Mouse (Mus musculus): Measurements from ENCODE around the gene Doc2a. TPM values are rescaled to one million over a fixed set of nuclear protein-coding genes. Genes with fewer than 3 reads are reported as not detected.
A peak's percentile ranks its signal among the peaks of the same experiment; 100 is the strongest.

The Doc2a gene
- polyA plus RNA-seq, 1 experiment from 2014 or later: 35.8 TPM

DNA sequence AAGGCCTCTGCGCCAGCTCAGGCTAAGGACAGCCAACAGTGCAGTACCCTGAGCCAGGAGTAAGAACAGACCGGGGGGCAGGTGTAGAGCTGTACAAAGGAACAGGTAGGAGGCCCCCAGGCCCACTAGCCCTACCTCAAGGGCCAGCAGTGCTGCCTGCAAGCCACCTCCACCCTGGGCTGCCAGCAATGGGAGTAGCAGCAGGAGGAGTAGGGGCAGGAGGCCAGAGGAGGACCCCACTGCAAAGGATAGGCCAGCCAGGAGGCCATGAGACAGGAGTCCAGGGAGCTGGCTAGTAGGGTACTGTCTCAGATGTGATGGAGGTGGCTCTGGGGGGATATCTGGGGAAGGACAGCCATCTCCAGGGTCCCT lies 23.3 kb downstream of the Doc2a start:
- 92% methylated on average over 2 of the region's 2 CpGs for WGBS
- Histone ChIP-seq H3K4me3 (ENCODE audit: low read depth, low read length) (no peak overlapping the region), H3K4me1 (ENCODE audit: control insufficient read depth, insufficient read depth, low read length) (no peaks in the 10 kb centered on the region), H3K9me3 (replicated peaks; ENCODE audit: control insufficient read depth, low read length, poor library complexity, severe bottlenecking) (no peaks in the 10 kb centered on the region), H3K4me2 (ENCODE audit: low read length) (no peak overlapping the region), H3K27ac (ENCODE audit: low read length) (no peak overlapping the region), H3K27me3 (ENCODE audit: control insufficient read depth, insufficient read depth, low read depth, low read length) (no peaks in the 10 kb centered on the region), H3K36me3 (ENCODE audit: control insufficient read depth, insufficient read depth, low read length) (peaks cover 80% of the 10 kb centered on the region), H3K9ac (ENCODE audit: low read depth, low read length) (no peak overlapping the region)
- 0 out of 2 replicates have a peak, but pooled peaks have one; percentile 11 for ATAC-seq

DNA sequence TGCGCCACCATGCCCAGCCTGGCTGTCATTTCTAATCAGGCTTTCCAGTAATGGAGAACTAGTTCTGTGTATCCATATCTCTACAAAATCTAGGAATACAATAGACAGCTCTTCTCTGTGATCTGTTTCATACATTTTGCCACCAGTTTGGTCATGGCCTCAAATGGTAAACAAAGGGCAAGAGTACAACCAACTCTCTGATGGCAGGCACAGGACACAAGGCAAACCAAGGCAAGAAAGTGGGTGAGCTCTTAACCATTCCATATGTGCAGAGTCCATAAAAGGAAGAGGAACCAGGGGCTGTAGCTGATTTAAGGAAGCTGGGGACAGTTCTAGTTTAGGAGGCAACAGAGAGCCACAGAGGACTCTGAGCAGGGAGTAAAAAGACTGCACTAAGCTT lies 30.0 kb downstream of the Doc2a start:
- Histone ChIP-seq H3K27me3 (ENCODE audit: control insufficient read depth, insufficient read depth, low read depth, low read length) (no peaks in the 10 kb centered on the region), H3K36me3 (ENCODE audit: control insufficient read depth, insufficient read depth, low read length) (peaks cover 58% of the 10 kb centered on the region), H3K4me3 (ENCODE audit: low read depth, low read length) (no peak overlapping the region), H3K9me3 (replicated peaks; ENCODE audit: control insufficient read depth, low read length, poor library complexity, severe bottlenecking) (no peaks in the 10 kb centered on the region), H3K4me1 (ENCODE audit: control insufficient read depth, insufficient read depth, low read length) (peaks cover 19% of the 10 kb centered on the region), H3K4me2 (ENCODE audit: low read length) (no peak overlapping the region), H3K9ac (ENCODE audit: low read depth, low read length) (no peak overlapping the region), H3K27ac (ENCODE audit: low read length) (no peak overlapping the region)
- WGBS: 96% methylated on average over 1 of the region's 1 CpGs
- ATAC-seq: no peak

DNA sequence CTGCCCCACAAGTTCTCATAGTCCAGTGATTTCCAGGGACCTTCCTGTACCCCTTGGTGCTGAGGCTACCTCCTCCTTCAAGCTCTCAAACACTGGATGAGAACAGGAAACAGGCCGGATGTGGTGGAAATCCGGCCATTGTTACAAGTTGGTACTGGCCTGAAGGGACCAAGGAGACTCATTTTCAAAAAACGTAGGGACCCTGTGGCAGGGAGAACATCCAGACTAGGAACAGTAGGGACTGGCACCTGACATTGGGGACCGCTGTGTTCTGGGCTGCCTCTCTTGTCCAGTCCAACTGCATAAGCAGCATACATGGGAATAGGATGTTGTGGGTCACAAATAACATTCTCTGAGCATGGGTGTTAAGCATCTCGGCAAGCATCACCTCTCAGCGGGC lies 33.8 kb downstream of the Doc2a start:
- 76% methylated on average over 6 of the region's 6 CpGs for WGBS
- H3K9me3 ChIP-seq (replicated peaks; ENCODE audit: control insufficient read depth, low read length, poor library complexity, severe bottlenecking): no peaks in the 10 kb centered on the region
- no peak for ATAC-seq
- H3K9ac ChIP-seq (ENCODE audit: low read depth, low read length): peak overlapping the region; percentile 57; the same call in 1 of the 2 replicates
- H3K36me3 ChIP-seq (ENCODE audit: control insufficient read depth, insufficient read depth, low read length): peaks cover 26% of the 10 kb centered on the region
- H3K4me3 ChIP-seq (ENCODE audit: low read depth, low read length): peak overlapping the region; percentile 85; the same call in 1 of the 2 replicates
- no peaks in the 10 kb centered on the region for H3K27me3 ChIP-seq (ENCODE audit: control insufficient read depth, insufficient read depth, low read depth, low read length)
- peaks cover 33% of the 10 kb centered on the region for H3K4me1 ChIP-seq (ENCODE audit: control insufficient read depth, insufficient read depth, low read length)
- H3K27ac ChIP-seq (ENCODE audit: low read length): no peak overlapping the region
- H3K4me2 ChIP-seq (ENCODE audit: low read length): peak overlapping the region; percentile 77

DNA sequence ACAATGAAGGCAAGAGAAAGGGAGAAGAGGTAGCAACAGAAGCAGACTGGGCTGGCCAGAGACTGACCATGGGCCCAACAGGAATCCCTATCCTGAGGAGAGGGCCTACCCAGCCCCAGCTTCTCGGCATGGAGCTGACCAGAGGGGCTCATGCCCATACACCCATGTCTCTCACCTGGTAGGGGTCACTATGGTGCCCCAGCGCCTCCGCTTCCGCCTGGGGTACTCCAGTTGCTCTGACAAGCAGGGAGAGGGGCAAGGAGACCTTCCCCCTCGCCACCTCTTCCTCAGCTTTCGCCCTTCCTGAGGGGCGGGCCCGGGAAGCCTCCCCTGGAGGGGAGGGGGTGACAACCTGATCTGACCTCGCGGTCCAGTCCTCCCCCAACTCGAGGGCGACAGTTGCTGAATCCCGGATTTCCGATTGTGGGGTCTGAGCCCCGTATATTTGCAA lies 36.5 kb downstream of the Doc2a start:
- no peaks in the 10 kb centered on the region for H3K27me3 ChIP-seq (ENCODE audit: control insufficient read depth, insufficient read depth, low read depth, low read length)
- H3K9me3 ChIP-seq (replicated peaks; ENCODE audit: control insufficient read depth, low read length, poor library complexity, severe bottlenecking): no peaks in the 10 kb centered on the region
- H3K27ac ChIP-seq (ENCODE audit: low read length): peak overlapping the region; percentile 97
- H3K36me3 ChIP-seq (ENCODE audit: control insufficient read depth, insufficient read depth, low read length): peaks cover 10% of the 10 kb centered on the region
- peak overlapping the region; percentile 90 for H3K9ac ChIP-seq (ENCODE audit: low read depth, low read length)
- peaks cover 33% of the 10 kb centered on the region for H3K4me1 ChIP-seq (ENCODE audit: control insufficient read depth, insufficient read depth, low read length)
- H3K4me3 ChIP-seq (ENCODE audit: low read depth, low read length): peak overlapping the region; percentile 85
- peak; percentile 2; the same call in 1 of the 2 replicates for ATAC-seq
- H3K4me2 ChIP-seq (ENCODE audit: low read length): peak overlapping the region; percentile 77
- WGBS: 1% methylated on average over 14 of the region's 15 CpGs

DNA sequence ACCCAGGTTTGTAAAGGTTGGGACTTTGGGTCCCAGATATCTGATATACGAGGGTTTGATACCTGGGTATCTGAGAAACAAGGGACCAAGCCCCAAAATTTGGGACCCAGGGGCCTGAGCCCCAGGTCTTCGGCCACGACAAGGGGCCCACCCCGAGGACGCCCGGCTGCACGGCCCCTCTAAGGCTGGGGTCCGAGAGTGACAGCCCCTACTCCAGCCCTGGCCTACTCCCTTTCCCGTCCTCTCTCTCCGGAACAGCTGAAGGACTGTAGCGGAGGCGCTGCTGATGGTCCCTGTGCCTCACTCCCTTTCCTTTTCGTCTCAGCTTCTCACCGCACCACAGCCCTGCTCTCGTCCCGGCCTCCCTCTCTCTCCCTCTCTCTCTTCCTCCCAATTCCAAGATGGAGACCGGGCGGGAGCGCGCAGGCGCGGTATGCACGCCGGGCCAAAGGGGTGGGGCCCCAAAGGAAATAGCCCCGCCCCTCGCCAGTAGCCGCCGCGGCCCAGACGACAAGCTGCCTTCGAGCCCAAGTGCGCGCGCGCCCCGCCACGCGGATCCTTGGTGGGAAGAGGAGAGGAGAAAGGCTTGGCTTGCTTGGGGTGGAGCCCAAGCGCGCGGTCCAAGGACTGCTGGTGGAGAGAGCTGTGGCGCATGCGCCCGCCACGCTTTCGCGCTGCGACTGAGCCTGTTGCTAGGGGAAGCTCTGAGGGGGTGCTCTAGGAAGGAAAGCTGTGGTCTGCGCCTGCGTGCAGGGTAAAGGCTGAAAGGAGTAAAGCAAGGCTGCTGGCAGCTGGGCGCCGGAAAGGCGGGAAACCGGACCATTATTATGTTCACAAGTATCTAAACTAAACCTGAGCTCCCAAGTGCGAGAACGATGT lies 37.3 kb downstream of the Doc2a start, which contains the start of gene Taok2:
Gene Taok2, minus strand, starts transcription at position 418 of the 879 bp plus-strand sequence.
- Histone ChIP-seq H3K36me3 (ENCODE audit: control insufficient read depth, insufficient read depth, low read length) (peaks cover 6% of the 10 kb centered on the region; the same call in 1 of the 2 replicates), H3K4me1 (ENCODE audit: control insufficient read depth, insufficient read depth, low read length) (peaks cover 33% of the 10 kb centered on the region), H3K9ac (ENCODE audit: low read depth, low read length) (peak within 1 kb of the TSS; percentile 90), H3K27ac (ENCODE audit: low read length) (peak within 1 kb of the TSS; percentile 97), H3K27me3 (ENCODE audit: control insufficient read depth, insufficient read depth, low read depth, low read length) (no peaks in the 10 kb centered on the region), H3K9me3 (replicated peaks; ENCODE audit: control insufficient read depth, low read length, poor library complexity, severe bottlenecking) (no peaks in the 10 kb centered on the region), H3K4me3 (ENCODE audit: low read depth, low read length) (peak within 1 kb of the TSS; percentile 85), H3K4me2 (ENCODE audit: low read length) (peak within 1 kb of the TSS; percentile 77)
- WGBS: under 1% methylated on average over 56 of the region's 56 CpGs
- ATAC-seq: peak; percentile 98

DNA sequence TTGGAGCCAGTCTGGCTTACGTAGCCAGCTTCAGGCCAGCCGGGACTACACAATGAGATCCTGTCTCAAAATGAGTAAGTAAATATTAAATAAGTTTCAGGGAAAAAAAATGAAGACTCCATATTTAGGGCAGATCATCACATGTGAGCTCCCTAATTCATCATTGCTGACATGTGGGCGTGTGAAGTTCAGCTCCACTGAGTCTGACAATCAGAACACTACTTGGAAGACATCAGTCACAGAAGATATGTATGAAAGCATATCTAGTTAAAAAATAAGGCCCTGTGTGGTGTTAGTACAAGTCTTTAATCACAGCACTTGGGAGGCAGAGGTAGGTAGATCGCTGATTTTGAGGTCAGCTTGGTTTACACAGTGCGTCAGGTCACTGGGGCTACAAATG lies 40.1 kb downstream of the Doc2a start:
- Histone ChIP-seq H3K4me3 (ENCODE audit: low read depth, low read length) (no peak overlapping the region), H3K9ac (ENCODE audit: low read depth, low read length) (no peak overlapping the region), H3K27ac (ENCODE audit: low read length) (no peak overlapping the region), H3K27me3 (ENCODE audit: control insufficient read depth, insufficient read depth, low read depth, low read length) (no peaks in the 10 kb centered on the region), H3K36me3 (ENCODE audit: control insufficient read depth, insufficient read depth, low read length) (no peaks in the 10 kb centered on the region), H3K4me2 (ENCODE audit: low read length) (no peak overlapping the region), H3K4me1 (ENCODE audit: control insufficient read depth, insufficient read depth, low read length) (peaks cover 13% of the 10 kb centered on the region), H3K9me3 (replicated peaks; ENCODE audit: control insufficient read depth, low read length, poor library complexity, severe bottlenecking) (no peaks in the 10 kb centered on the region)
- WGBS: 92% methylated on average over 5 of the region's 5 CpGs
- ATAC-seq: no peak

DNA sequence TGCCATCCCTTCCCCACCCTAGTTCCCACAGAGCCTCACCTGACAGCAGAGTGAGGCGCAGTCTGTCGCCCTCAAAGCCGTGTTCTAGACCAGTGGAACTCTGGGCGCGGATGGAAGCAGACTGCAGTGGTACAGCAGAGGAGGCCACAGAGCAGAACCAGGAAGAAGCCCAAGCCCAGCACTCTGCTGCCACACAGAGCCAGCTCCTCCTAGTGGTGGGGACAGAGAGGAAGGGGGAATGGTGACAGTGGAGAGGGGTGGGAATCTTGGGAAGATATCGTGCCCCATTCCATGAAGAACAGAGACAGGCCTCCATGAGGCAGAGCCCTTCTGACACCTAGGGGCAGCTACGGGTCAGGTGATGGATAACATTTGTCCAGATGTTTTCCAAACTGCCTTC lies 41.6 kb downstream of the Doc2a start:
- Histone ChIP-seq H3K4me3 (ENCODE audit: low read depth, low read length) (no peak overlapping the region), H3K9ac (ENCODE audit: low read depth, low read length) (no peak overlapping the region), H3K9me3 (replicated peaks; ENCODE audit: control insufficient read depth, low read length, poor library complexity, severe bottlenecking) (no peaks in the 10 kb centered on the region), H3K4me2 (ENCODE audit: low read length) (no peak overlapping the region), H3K4me1 (ENCODE audit: control insufficient read depth, insufficient read depth, low read length) (no peaks in the 10 kb centered on the region), H3K36me3 (ENCODE audit: control insufficient read depth, insufficient read depth, low read length) (no peaks in the 10 kb centered on the region), H3K27ac (ENCODE audit: low read length) (no peak overlapping the region), H3K27me3 (ENCODE audit: control insufficient read depth, insufficient read depth, low read depth, low read length) (no peaks in the 10 kb centered on the region)
- 49% methylated on average over 7 of the region's 7 CpGs for WGBS
- ATAC-seq: no peak

DNA sequence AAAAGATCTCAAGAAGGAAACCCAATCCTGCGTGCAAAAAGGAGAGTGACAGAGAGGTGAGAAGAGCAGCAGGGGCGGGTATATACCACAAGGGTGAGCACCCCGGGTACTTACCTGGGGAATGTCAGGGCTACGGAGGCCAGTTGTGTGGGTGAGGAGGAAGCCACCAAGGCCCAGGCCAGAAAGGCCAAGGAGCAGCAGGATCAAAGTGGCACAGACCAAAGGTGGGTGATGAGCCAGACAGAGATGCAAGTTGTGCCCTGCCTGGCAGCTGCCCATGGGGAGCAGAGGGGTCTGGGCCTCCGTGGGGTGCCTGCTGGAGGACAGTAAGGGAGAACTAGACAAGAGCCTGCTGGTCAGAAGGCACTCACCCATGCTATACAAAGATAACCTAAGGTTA lies 49.7 kb downstream of the Doc2a start:
- Histone ChIP-seq H3K36me3 (ENCODE audit: control insufficient read depth, insufficient read depth, low read length) (no peaks in the 10 kb centered on the region), H3K9ac (ENCODE audit: low read depth, low read length) (no peak overlapping the region; the same call in 1 of the 2 replicates), H3K27ac (ENCODE audit: low read length) (no peak overlapping the region; the same call in 1 of the 2 replicates), H3K9me3 (replicated peaks; ENCODE audit: control insufficient read depth, low read length, poor library complexity, severe bottlenecking) (no peaks in the 10 kb centered on the region), H3K4me2 (ENCODE audit: low read length) (peak overlapping the region; percentile 79), H3K4me1 (ENCODE audit: control insufficient read depth, insufficient read depth, low read length) (peaks cover 16% of the 10 kb centered on the region), H3K27me3 (ENCODE audit: control insufficient read depth, insufficient read depth, low read depth, low read length) (no peaks in the 10 kb centered on the region), H3K4me3 (ENCODE audit: low read depth, low read length) (no peak overlapping the region)
- WGBS: 92% methylated on average over 5 of the region's 5 CpGs
- 0 out of 2 replicates have a peak, but pooled peaks have one; percentile 34 for ATAC-seq

All from midbrain, embryonic 16.5 days (tissue).